Mouse (Mus musculus) megakaryocyte, embryonic 14.5 days (primary cell): ENCODE results near the gene Pitpnm3.

ENCODE experiments used
- FLI1 ChIP-seq: IDR thresholded peaks from 2 replicates; pipeline ENCODE4 v1.6.1; 2012; ENCODE audit warnings: low read length, inconsistent platforms, mixed read lengths
- GATA1 ChIP-seq: IDR thresholded peaks from 3 replicates; pipeline ENCODE4 v1.6.1; 2012; ENCODE audit warnings: mixed read lengths, low read length, inconsistent platforms, borderline replicate concordance

GRCm38 (mm10) chr11:72134536-72135382 lies 819 bp downstream of the Pitpnm3 start:
- TF ChIP-seq GATA1 (no peak), FLI1 (no peak)
